Mouse (Mus musculus): ENCODE measurements around the gene Agmat. TPM values are rescaled to one million over a fixed set of nuclear protein-coding genes. Genes with fewer than 3 reads are reported as not detected.

Agmat gene
- polyA plus RNA-seq (2014; fragmentation: Nextera tagmentation; extraction: Ambion mirVana) = not detected in 2 replicates

- Histone ChIP-seq H3K9me3 (ENCODE audit: control insufficient read depth, low read length) (no peaks in the 10 kb centered on the region), H3K4me3 (ENCODE audit: low read depth, low read length) (no peak within 1 kb of the TSS), H3K27ac (ENCODE audit: low read depth, low read length) (no peak within 1 kb of the TSS), H3K4me2 (ENCODE audit: low read depth, low read length) (no peak within 1 kb of the TSS), H3K4me1 (ENCODE audit: control insufficient read depth, insufficient read depth, low read length) (no peaks in the 10 kb centered on the region), H3K9ac (replicated peaks; ENCODE audit: low read depth, low read length) (no peak within 1 kb of the TSS), H3K27me3 (ENCODE audit: control insufficient read depth, insufficient read depth, low read length) (no peaks in the 10 kb centered on the region), H3K36me3 (ENCODE audit: control insufficient read depth, insufficient read depth, low read length) (no peaks in the 10 kb centered on the region)
- no peak for ATAC-seq (ENCODE audit: low read depth)
- 23% methylated on average over 25 of the region's 25 CpGs for WGBS
Observed at GRCm38 (mm10) chr4:141746578-141747346, at the start of gene Agmat. Agmat (plus strand) TSS chr4:141746672.

- Histone ChIP-seq H3K4me2 (ENCODE audit: low read depth, low read length) (no peak overlapping the region), H3K9ac (replicated peaks; ENCODE audit: low read depth, low read length) (no peak overlapping the region), H3K36me3 (ENCODE audit: control insufficient read depth, insufficient read depth, low read length) (peaks cover 75% of the 10 kb centered on the region), H3K9me3 (ENCODE audit: control insufficient read depth, low read length) (no peaks in the 10 kb centered on the region), H3K27ac (ENCODE audit: low read depth, low read length) (no peak overlapping the region), H3K4me3 (ENCODE audit: low read depth, low read length) (no peak overlapping the region), H3K4me1 (ENCODE audit: control insufficient read depth, insufficient read depth, low read length) (no peaks in the 10 kb centered on the region), H3K27me3 (ENCODE audit: control insufficient read depth, insufficient read depth, low read length) (no peaks in the 10 kb centered on the region)
- ATAC-seq (ENCODE audit: low read depth) = no peak
- 94% methylated on average over 2 of the region's 2 CpGs for whole genome bisulfite sequencing
Observed at GRCm38 (mm10) chr4:141704625-141705024, 41.8 kb upstream of the Agmat start.

- ATAC-seq (ENCODE audit: low read depth) = no peak
- Histone ChIP-seq H3K4me1 (ENCODE audit: control insufficient read depth, insufficient read depth, low read length) (no peaks in the 10 kb centered on the region), H3K27me3 (ENCODE audit: control insufficient read depth, insufficient read depth, low read length) (no peaks in the 10 kb centered on the region), H3K4me2 (ENCODE audit: low read depth, low read length) (no peak overlapping the region), H3K36me3 (ENCODE audit: control insufficient read depth, insufficient read depth, low read length) (peaks cover 75% of the 10 kb centered on the region), H3K9me3 (ENCODE audit: control insufficient read depth, low read length) (no peaks in the 10 kb centered on the region), H3K27ac (ENCODE audit: low read depth, low read length) (no peak overlapping the region), H3K9ac (replicated peaks; ENCODE audit: low read depth, low read length) (no peak overlapping the region), H3K4me3 (ENCODE audit: low read depth, low read length) (no peak overlapping the region)
- WGBS = 89% methylated on average over 4 of the region's 4 CpGs
Observed at GRCm38 (mm10) chr4:141705331-141705730, 41.1 kb upstream of the Agmat start.

GRCm38 (mm10) chr4:141708005-141708404, 38.5 kb upstream of the Agmat start:
- Histone ChIP-seq H3K9me3 (ENCODE audit: control insufficient read depth, low read length) (no peaks in the 10 kb centered on the region), H3K36me3 (ENCODE audit: control insufficient read depth, insufficient read depth, low read length) (peaks cover 61% of the 10 kb centered on the region), H3K4me2 (ENCODE audit: low read depth, low read length) (no peak overlapping the region), H3K4me3 (ENCODE audit: low read depth, low read length) (no peak overlapping the region), H3K27ac (ENCODE audit: low read depth, low read length) (no peak overlapping the region), H3K27me3 (ENCODE audit: control insufficient read depth, insufficient read depth, low read length) (no peaks in the 10 kb centered on the region), H3K4me1 (ENCODE audit: control insufficient read depth, insufficient read depth, low read length) (no peaks in the 10 kb centered on the region), H3K9ac (replicated peaks; ENCODE audit: low read depth, low read length) (no peak overlapping the region)
- 94% methylated on average over 7 of the region's 7 CpGs for WGBS
- no peak for ATAC-seq (ENCODE audit: low read depth)

GRCm38 (mm10) chr4:141708971-141709370, 37.5 kb upstream of the Agmat start:
- Histone ChIP-seq H3K9me3 (ENCODE audit: control insufficient read depth, low read length) (no peaks in the 10 kb centered on the region), H3K4me2 (ENCODE audit: low read depth, low read length) (no peak overlapping the region), H3K4me1 (ENCODE audit: control insufficient read depth, insufficient read depth, low read length) (no peaks in the 10 kb centered on the region), H3K36me3 (ENCODE audit: control insufficient read depth, insufficient read depth, low read length) (peaks cover 54% of the 10 kb centered on the region), H3K4me3 (ENCODE audit: low read depth, low read length) (no peak overlapping the region), H3K27me3 (ENCODE audit: control insufficient read depth, insufficient read depth, low read length) (no peaks in the 10 kb centered on the region), H3K27ac (ENCODE audit: low read depth, low read length) (no peak overlapping the region), H3K9ac (replicated peaks; ENCODE audit: low read depth, low read length) (no peak overlapping the region)
- 99% methylated on average over 2 of the region's 2 CpGs for WGBS
- ATAC-seq (ENCODE audit: low read depth) = no peak

- H3K9ac ChIP-seq (replicated peaks; ENCODE audit: low read depth, low read length) = no peak overlapping the region
- H3K4me3 ChIP-seq (ENCODE audit: low read depth, low read length) = no peak overlapping the region
- H3K27ac ChIP-seq (ENCODE audit: low read depth, low read length) = no peak overlapping the region
- no peak overlapping the region for H3K4me2 ChIP-seq (ENCODE audit: low read depth, low read length)
- H3K36me3 ChIP-seq (ENCODE audit: control insufficient read depth, insufficient read depth, low read length) = peaks cover 34% of the 10 kb centered on the region
- 89% methylated on average over 1 of the region's 1 CpGs for WGBS
- ATAC-seq (ENCODE audit: low read depth) = no peak
- H3K27me3 ChIP-seq (ENCODE audit: control insufficient read depth, insufficient read depth, low read length) = no peaks in the 10 kb centered on the region
- no peaks in the 10 kb centered on the region for H3K4me1 ChIP-seq (ENCODE audit: control insufficient read depth, insufficient read depth, low read length)
- H3K9me3 ChIP-seq (ENCODE audit: control insufficient read depth, low read length) = no peaks in the 10 kb centered on the region
Observed at GRCm38 (mm10) chr4:141711250-141711649, 35.2 kb upstream of the Agmat start.

GRCm38 (mm10) chr4:141713598-141714142, 32.8 kb upstream of the Agmat start:
- H3K9me3 ChIP-seq (ENCODE audit: control insufficient read depth, low read length) = no peaks in the 10 kb centered on the region
- H3K4me3 ChIP-seq (ENCODE audit: low read depth, low read length) = no peak overlapping the region
- 57% methylated on average over 5 of the region's 5 CpGs for WGBS
- H3K36me3 ChIP-seq (ENCODE audit: control insufficient read depth, insufficient read depth, low read length) = peaks cover 10% of the 10 kb centered on the region; the same call in 1 of the 2 replicates
- H3K4me2 ChIP-seq (ENCODE audit: low read depth, low read length) = no peak overlapping the region
- no peaks in the 10 kb centered on the region for H3K4me1 ChIP-seq (ENCODE audit: control insufficient read depth, insufficient read depth, low read length)
- H3K27me3 ChIP-seq (ENCODE audit: control insufficient read depth, insufficient read depth, low read length) = no peaks in the 10 kb centered on the region
- no peak overlapping the region for H3K9ac ChIP-seq (replicated peaks; ENCODE audit: low read depth, low read length)
- ATAC-seq (ENCODE audit: low read depth) = no peak
- no peak overlapping the region for H3K27ac ChIP-seq (ENCODE audit: low read depth, low read length)

- H3K27ac ChIP-seq (ENCODE audit: low read depth, low read length) = no peak overlapping the region
- no peaks in the 10 kb centered on the region for H3K27me3 ChIP-seq (ENCODE audit: control insufficient read depth, insufficient read depth, low read length)
- no peaks in the 10 kb centered on the region for H3K4me1 ChIP-seq (ENCODE audit: control insufficient read depth, insufficient read depth, low read length)
- no peaks in the 10 kb centered on the region for H3K9me3 ChIP-seq (ENCODE audit: control insufficient read depth, low read length)
- peaks cover 6% of the 10 kb centered on the region; the same call in 1 of the 2 replicates for H3K36me3 ChIP-seq (ENCODE audit: control insufficient read depth, insufficient read depth, low read length)
- H3K4me2 ChIP-seq (ENCODE audit: low read depth, low read length) = no peak overlapping the region
- H3K4me3 ChIP-seq (ENCODE audit: low read depth, low read length) = no peak overlapping the region
- no peak overlapping the region for H3K9ac ChIP-seq (replicated peaks; ENCODE audit: low read depth, low read length)
- no peak for ATAC-seq (ENCODE audit: low read depth)
- WGBS = 54% methylated on average over 2 of the region's 2 CpGs
Observed at GRCm38 (mm10) chr4:141715027-141715426, 31.4 kb upstream of the Agmat start.

- H3K4me3 ChIP-seq (ENCODE audit: low read depth, low read length) = no peak overlapping the region
- peaks cover 6% of the 10 kb centered on the region; the same call in 1 of the 2 replicates for H3K36me3 ChIP-seq (ENCODE audit: control insufficient read depth, insufficient read depth, low read length)
- WGBS = 85% methylated on average over 4 of the region's 4 CpGs
- H3K9ac ChIP-seq (replicated peaks; ENCODE audit: low read depth, low read length) = no peak overlapping the region
- no peak overlapping the region for H3K4me2 ChIP-seq (ENCODE audit: low read depth, low read length)
- no peak overlapping the region for H3K27ac ChIP-seq (ENCODE audit: low read depth, low read length)
- H3K27me3 ChIP-seq (ENCODE audit: control insufficient read depth, insufficient read depth, low read length) = no peaks in the 10 kb centered on the region
- no peaks in the 10 kb centered on the region for H3K9me3 ChIP-seq (ENCODE audit: control insufficient read depth, low read length)
- no peak for ATAC-seq (ENCODE audit: low read depth)
- H3K4me1 ChIP-seq (ENCODE audit: control insufficient read depth, insufficient read depth, low read length) = peaks cover 13% of the 10 kb centered on the region
Observed at GRCm38 (mm10) chr4:141717633-141718032, 28.8 kb upstream of the Agmat start.
